Mouse (Mus musculus) testis, adult 2 months (tissue): ENCODE measurements around the gene Msh6. TPM values are rescaled to one million over a fixed set of nuclear protein-coding genes. Genes with fewer than 3 reads are reported as not detected.

Source experiments
- H3K27ac ChIP-seq: fragments of 200-500 bp; 2 replicates; pipeline ENCODE4 v1.5.1; 2012; ENCODE audit warnings: low read depth, low read length; ENCODE audit not compliant: control insufficient read depth, insufficient read depth
- H3K27me3 ChIP-seq: fragments of 200-500 bp; 2 replicates; pipeline ENCODE4 v1.6.1; 2012; ENCODE audit warnings: mild to moderate bottlenecking, low read length, moderate library complexity; ENCODE audit not compliant: control insufficient read depth, insufficient read depth
- H3K36me3 ChIP-seq: fragments of 200-500 bp; 2 replicates; pipeline ENCODE4 v1.6.1; 2012; ENCODE audit warnings: mild to moderate bottlenecking, low read length; ENCODE audit not compliant: control insufficient read depth, insufficient read depth
- H3K4me1 ChIP-seq: fragments of 200-500 bp; 2 replicates; pipeline ENCODE4 v1.6.1; 2012; ENCODE audit warnings: low read length; ENCODE audit not compliant: control insufficient read depth, insufficient read depth
- H3K4me3 ChIP-seq: fragments of 200-500 bp; 2 replicates; pipeline ENCODE4 v1.5.1; 2012; ENCODE audit warnings: low read depth, mild to moderate bottlenecking, low read length, moderate library complexity, mixed read lengths; ENCODE audit not compliant: control insufficient read depth
- CTCF ChIP-seq: fragments of 200-500 bp; IDR thresholded peaks from 2 replicates; pipeline ENCODE4 v1.5.1; 2012; ENCODE audit warnings: low read depth, mild to moderate bottlenecking, inconsistent platforms, low read length, moderate library complexity; ENCODE audit not compliant: control insufficient read depth, insufficient read depth, insufficient replicate concordance
- POLR2A ChIP-seq: fragments of 200-500 bp; IDR thresholded peaks from 2 replicates; pipeline ENCODE4 v1.6.1; 2012; ENCODE audit warnings: low read depth, mild to moderate bottlenecking, inconsistent platforms, low read length, moderate library complexity; ENCODE audit not compliant: control insufficient read depth
- polyA plus RNA-seq: library from polyadenylated mRNA; depleted of rRNA; stranded (reverse); fragments of >200 nt; gene quantifications from 2 replicates; pipeline ENCODE4 v1.2.3, GENCODE M21; 2012

The Msh6 gene
- polyA plus RNA-seq, 1 experiment = 4.9 TPM

- Histone ChIP-seq H3K4me1 (no peaks in the 10 kb centered on the region), H3K36me3 (peaks cover 4% of the 10 kb centered on the region), H3K27ac (no peak overlapping the region), H3K4me3 (no peak overlapping the region), H3K27me3 (no peaks in the 10 kb centered on the region)
- TF ChIP-seq CTCF (no peak), POLR2A (no peak)
These were observed 9.8 kb downstream of the Msh6 start for GRCm38 (mm10) chr17:87984440-87985214.

- Histone ChIP-seq H3K27me3 (no peaks in the 10 kb centered on the region), H3K4me1 (no peaks in the 10 kb centered on the region), H3K27ac (no peak overlapping the region), H3K36me3 (peaks cover 4% of the 10 kb centered on the region), H3K4me3 (no peak overlapping the region)
- TF ChIP-seq CTCF (no peak), POLR2A (no peak)
These were observed 11.1 kb downstream of the Msh6 start for GRCm38 (mm10) chr17:87985916-87986315.

- Histone ChIP-seq H3K27ac (no peak overlapping the region), H3K4me3 (no peak overlapping the region), H3K36me3 (peaks cover 4% of the 10 kb centered on the region), H3K4me1 (no peaks in the 10 kb centered on the region), H3K27me3 (no peaks in the 10 kb centered on the region)
- TF ChIP-seq POLR2A (no peak), CTCF (no peak)
These were observed 12.6 kb downstream of the Msh6 start for GRCm38 (mm10) chr17:87987507-87987906.

- no peaks in the 10 kb centered on the region for H3K4me1 ChIP-seq
- peaks cover 1% of the 10 kb centered on the region for H3K36me3 ChIP-seq
- H3K4me3 ChIP-seq = no peak overlapping the region
- TF ChIP-seq POLR2A (no peak), CTCF (no peak)
- H3K27me3 ChIP-seq = no peaks in the 10 kb centered on the region
- no peak overlapping the region for H3K27ac ChIP-seq
These were observed 17.3 kb downstream of the Msh6 start for GRCm38 (mm10) chr17:87992154-87992553.

- Histone ChIP-seq H3K4me1 (no peaks in the 10 kb centered on the region), H3K27me3 (no peaks in the 10 kb centered on the region), H3K27ac (no peak overlapping the region), H3K36me3 (peaks cover 1% of the 10 kb centered on the region), H3K4me3 (no peak overlapping the region)
- TF ChIP-seq CTCF = no peak
These were observed 18.5 kb downstream of the Msh6 start for GRCm38 (mm10) chr17:87993338-87993737.

GRCm38 (mm10) chr17:87997808-87998207 is 22.9 kb downstream of the Msh6 start:
- Histone ChIP-seq H3K27me3 (no peaks in the 10 kb centered on the region), H3K4me1 (no peaks in the 10 kb centered on the region), H3K36me3 (peaks cover 1% of the 10 kb centered on the region; the same call in 1 of the 2 replicates), H3K4me3 (no peak overlapping the region), H3K27ac (no peak overlapping the region)
- no peak for TF ChIP-seq POLR2A
- no peak for TF ChIP-seq CTCF

GRCm38 (mm10) chr17:88004892-88005291 is 30.0 kb downstream of the Msh6 start:
- no peaks in the 10 kb centered on the region for H3K27me3 ChIP-seq
- H3K27ac ChIP-seq = no peak overlapping the region
- TF ChIP-seq CTCF = no peak
- H3K4me3 ChIP-seq = no peak overlapping the region
- 0 out of 2 replicates have a peak, but pooled peaks cover 2% of the 10 kb centered on the region for H3K4me1 ChIP-seq
- H3K36me3 ChIP-seq = peaks cover 2% of the 10 kb centered on the region

GRCm38 (mm10) chr17:88006956-88007355 is 32.1 kb downstream of the Msh6 start:
- H3K36me3 ChIP-seq = peaks cover 2% of the 10 kb centered on the region

More at GRCm38 (mm10) chr17:88006956-88007355, 32.1 kb downstream of the Msh6 start:
- Histone ChIP-seq H3K27ac (no peak overlapping the region), H3K4me1 (0 out of 2 replicates have a peak, but pooled peaks cover 2% of the 10 kb centered on the region), H3K4me3 (no peak overlapping the region), H3K27me3 (no peaks in the 10 kb centered on the region)
- no peak for TF ChIP-seq POLR2A
- no peak for TF ChIP-seq CTCF
